Mouse (Mus musculus) heart, adult 2 months (tissue): ENCODE measurements around the gene Ap4s1. TPM values are rescaled to one million over a fixed set of nuclear protein-coding genes. Genes with fewer than 3 reads are reported as not detected.

Experiments
- DNase-seq, 2 experiments: peaks; one replicate each; pipeline ENCODE4 v3.0.0; 2021
- H3K27ac ChIP-seq: fragments of 200-600 bp; 2 replicates; pipeline ENCODE4 v1.8.1; 2022
- H3K27me3 ChIP-seq: fragments of 200-500 bp; 2 replicates; pipeline ENCODE4 v1.6.1; 2012; ENCODE audit warnings: mild to moderate bottlenecking, low read length, inconsistent platforms, mixed read lengths; ENCODE audit not compliant: control insufficient read depth, insufficient read depth
- H3K36me3 ChIP-seq: fragments of 200-500 bp; 2 replicates; pipeline ENCODE4 v1.6.1; 2012; ENCODE audit warnings: low read length, inconsistent platforms; ENCODE audit not compliant: control insufficient read depth, insufficient read depth
- H3K4me1 ChIP-seq: fragments of 200-500 bp; 2 replicates; pipeline ENCODE4 v1.6.1; 2011; ENCODE audit warnings: low read length; ENCODE audit not compliant: control insufficient read depth, insufficient read depth
- H3K4me3 ChIP-seq: fragments of 200-600 bp; 2 replicates; pipeline ENCODE4 v1.8.1; 2022
- H3K79me2 ChIP-seq: fragments of 200-500 bp; replicated peaks from 2 replicates; pipeline ENCODE4 v1.6.1; 2012; ENCODE audit warnings: mild to moderate bottlenecking, inconsistent platforms, low read length, moderate library complexity, mixed read lengths; ENCODE audit not compliant: control insufficient read depth, insufficient read depth
- H3K9ac ChIP-seq: fragments of 200-500 bp; 2 replicates; pipeline ENCODE4 v1.6.1; 2012; ENCODE audit warnings: low read depth, mild to moderate bottlenecking, control low read depth, inconsistent platforms, low read length, mixed read lengths
- CTCF ChIP-seq: fragments of 200-600 bp; IDR thresholded peaks from 2 replicates; pipeline ENCODE4 v1.8.1; 2022; ENCODE audit warnings: antibody characterized with exemption, mild to moderate bottlenecking, moderate library complexity
- EP300 ChIP-seq: fragments of 200-500 bp; IDR thresholded peaks from 2 replicates; pipeline ENCODE4 v1.6.1; 2011; ENCODE audit warnings: low read depth, low read length, control low read depth; ENCODE audit not compliant: insufficient read depth
- POLR2A ChIP-seq: fragments of 200-500 bp; IDR thresholded peaks from 2 replicates; pipeline ENCODE4 v1.6.1; 2011; ENCODE audit warnings: mild to moderate bottlenecking, low read depth, low read length, control low read depth; ENCODE audit not compliant: insufficient read depth
- whole genome bisulfite sequencing: fragments of 180-500 bp; shearing (Covaris S2); methylation state at CpG from one replicate; pipeline ENCODE4 v1.1.7; 2018; 5-methylcytosine and 5-hydroxymethylcytosine counted together
- intact Hi-C: fragments of 180-260 bp; cut with DNase I; formaldehyde crosslinking; loops from one replicate; pipeline ENCODE4 v1.15.1; 2025
- polyA plus RNA-seq: library from polyadenylated mRNA; depleted of rRNA; stranded (reverse); fragments of >200 nt; gene quantifications from 2 replicates; pipeline ENCODE4 v1.2.3, GENCODE M21; 2012
- total RNA-seq, 2 experiments: library from RNA; stranded (reverse); gene quantifications; 2 replicates each; pipeline ENCODE4 v1.2.3; 2021

Ap4s1 gene
- total and polyA plus RNA-seq, 3 experiments: 20.4 to 65.4 (median 52.0) TPM

GRCm38 (mm10) chr12:51741690-51742089 is 50.9 kb downstream of the Ap4s1 start:
- Histone ChIP-seq H3K4me3 (no peak overlapping the region), H3K27me3 (no peaks in the 10 kb centered on the region), H3K9ac (no peak overlapping the region), H3K36me3 (peaks cover 6% of the 10 kb centered on the region), H3K79me2 (no peaks in the 10 kb centered on the region), H3K27ac (no peak overlapping the region), H3K4me1 (peaks cover 3% of the 10 kb centered on the region; the same call in 1 of the 2 replicates)
- DNase-seq: peak in 1 of 2 experiments; percentile 25
- intact Hi-C loops: loop anchor here (1.0 to 10.0 kb wide), 2 partner anchors 73 to 337 kb away; no protein-coding TSS in a partner anchor
- WGBS: 90% methylated on average over 6 of the region's 6 CpGs
- peak; percentile 91 for TF ChIP-seq CTCF
- TF ChIP-seq POLR2A: no peak

DNA sequence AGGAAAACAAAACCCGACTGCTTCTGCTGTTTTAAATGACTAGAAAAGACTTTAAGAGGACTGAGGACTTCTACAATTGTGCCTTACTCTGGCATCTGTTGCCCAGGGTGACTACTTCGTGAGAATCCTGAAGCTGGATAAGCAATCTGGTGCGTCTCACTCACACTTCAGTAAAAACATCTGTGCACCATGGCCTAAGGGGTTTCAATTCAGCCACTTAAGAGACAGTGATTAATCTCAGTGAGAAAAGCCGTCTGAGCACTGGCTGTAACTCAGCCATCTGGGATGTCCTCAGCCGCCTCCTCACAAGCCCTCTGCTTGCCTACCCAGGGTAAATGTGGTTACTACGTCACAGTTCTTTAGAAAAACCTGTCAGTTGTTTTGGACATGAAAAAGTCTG is 54.1 kb downstream of the Ap4s1 start:
- Histone ChIP-seq H3K79me2 (no peaks in the 10 kb centered on the region), H3K27ac (no peak overlapping the region), H3K27me3 (no peaks in the 10 kb centered on the region), H3K4me3 (no peak overlapping the region), H3K4me1 (no peaks in the 10 kb centered on the region), H3K9ac (no peak overlapping the region), H3K36me3 (peaks cover 16% of the 10 kb centered on the region)
- no peak for TF ChIP-seq EP300
- TF ChIP-seq CTCF: no peak
- no peak for TF ChIP-seq POLR2A
- no peak for DNase-seq
- intact Hi-C loops: loop anchor here (10.0 kb wide), 1 partner anchor 340 kb away; no protein-coding TSS in a partner anchor
- WGBS: 74% methylated on average over 6 of the region's 6 CpGs

DNA sequence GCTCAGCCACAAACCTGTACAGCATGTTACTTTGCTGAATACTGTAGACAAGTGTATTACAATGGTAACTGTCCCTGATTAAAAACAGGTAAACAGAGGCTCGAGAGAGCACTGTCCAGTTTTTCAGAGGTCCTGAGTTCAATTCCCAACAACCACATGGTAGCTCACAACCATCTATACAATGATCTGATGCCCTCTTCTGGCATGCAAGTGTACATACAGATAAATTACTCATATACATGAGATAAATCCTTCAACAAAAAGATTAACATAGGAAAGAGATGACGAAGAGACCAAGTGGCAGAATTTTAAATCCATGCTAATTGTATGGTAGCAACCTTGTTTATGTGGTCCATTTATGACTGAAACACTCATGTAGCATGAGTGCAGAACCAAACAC is 56.5 kb downstream of the Ap4s1 start:
- H3K79me2 ChIP-seq: no peaks in the 10 kb centered on the region
- H3K9ac ChIP-seq: no peak overlapping the region
- TF ChIP-seq EP300: no peak
- peak; percentile 59 for TF ChIP-seq CTCF
- H3K36me3 ChIP-seq: peaks cover 16% of the 10 kb centered on the region
- DNase-seq: no peak
- intact Hi-C loops: loop anchor here (10.0 kb wide), 1 partner anchor 343 kb away; no protein-coding TSS in a partner anchor
- no peak overlapping the region for H3K27ac ChIP-seq
- no peaks in the 10 kb centered on the region for H3K4me1 ChIP-seq
- H3K27me3 ChIP-seq: no peaks in the 10 kb centered on the region
- no peak overlapping the region for H3K4me3 ChIP-seq
- 90% methylated on average over 2 of the region's 2 CpGs for WGBS

- H3K27me3 ChIP-seq: no peaks in the 10 kb centered on the region
- H3K79me2 ChIP-seq: no peaks in the 10 kb centered on the region; the same call in 1 of the 2 replicates
- H3K4me1 ChIP-seq: no peaks in the 10 kb centered on the region
- intact Hi-C loops: loop anchor here (10.0 kb wide), 1 partner anchor 331 kb away; no protein-coding TSS in a partner anchor
- H3K9ac ChIP-seq: no peak overlapping the region
- H3K4me3 ChIP-seq: no peak overlapping the region
- no peak for DNase-seq
- WGBS: 93% methylated on average over 12 of the region's 12 CpGs
- TF ChIP-seq CTCF (no peak), EP300 (no peak), POLR2A (no peak)
- no peaks in the 10 kb centered on the region; the same call in 1 of the 2 replicates for H3K36me3 ChIP-seq
- no peak overlapping the region for H3K27ac ChIP-seq
Observed at GRCm38 (mm10) chr12:51755938-51756598, 65.2 kb downstream of the Ap4s1 start.

DNA sequence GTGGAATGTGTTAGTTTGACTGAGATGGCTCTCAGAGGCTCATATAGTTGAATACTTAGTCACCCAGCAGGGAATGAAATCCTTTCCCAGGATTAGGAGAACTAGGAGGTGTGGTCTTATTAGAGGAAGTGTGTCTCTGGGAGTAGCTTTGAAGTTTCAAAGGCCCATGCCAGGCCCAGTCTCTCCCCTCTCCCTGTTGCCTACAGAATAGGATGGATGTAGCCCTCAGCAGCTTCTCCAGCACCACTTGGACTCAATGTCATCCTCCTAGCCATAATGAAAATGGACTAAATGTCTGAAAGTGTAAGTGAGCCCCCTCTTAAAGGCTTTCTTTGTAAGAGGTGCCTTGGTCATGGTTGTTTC is 65.7 kb downstream of the Ap4s1 start:
- TF ChIP-seq EP300: no peak
- TF ChIP-seq CTCF: no peak
- no peak for TF ChIP-seq POLR2A
- Histone ChIP-seq H3K4me1 (no peaks in the 10 kb centered on the region), H3K9ac (no peak overlapping the region), H3K36me3 (no peaks in the 10 kb centered on the region; the same call in 1 of the 2 replicates), H3K79me2 (no peaks in the 10 kb centered on the region; the same call in 1 of the 2 replicates), H3K27me3 (no peaks in the 10 kb centered on the region), H3K4me3 (no peak overlapping the region), H3K27ac (no peak overlapping the region)
- intact Hi-C loops: loop anchor here (10.0 kb wide), 1 partner anchor 332 kb away; no protein-coding TSS in a partner anchor
- DNase-seq: no peak

DNA sequence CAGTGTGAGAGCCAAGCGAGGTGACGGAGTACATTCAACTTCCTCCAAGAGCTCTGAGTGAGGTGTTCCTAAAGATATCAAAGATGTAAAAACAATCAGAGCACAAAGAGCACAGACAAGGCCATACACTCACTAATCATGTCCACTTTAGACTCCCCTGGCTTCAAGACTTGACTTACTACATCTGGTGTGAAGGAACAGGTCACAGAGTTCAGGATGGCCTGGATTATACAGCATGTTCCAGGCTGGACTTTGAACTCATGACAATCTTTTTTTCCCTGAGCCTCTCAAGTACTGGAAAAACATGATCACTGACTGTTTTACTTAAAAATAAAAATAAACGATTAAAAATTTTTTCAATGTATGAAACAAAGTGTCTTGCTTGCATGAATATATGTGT is 68.5 kb downstream of the Ap4s1 start:
- H3K4me1 ChIP-seq: no peaks in the 10 kb centered on the region
- H3K9ac ChIP-seq: no peak overlapping the region
- WGBS: 92% methylated on average over 3 of the region's 3 CpGs
- peaks cover 3% of the 10 kb centered on the region for H3K36me3 ChIP-seq
- H3K27me3 ChIP-seq: no peaks in the 10 kb centered on the region
- no peak overlapping the region for H3K27ac ChIP-seq
- intact Hi-C loops: loop anchor here (10.0 kb wide), 1 partner anchor 335 kb away; no protein-coding TSS in a partner anchor
- H3K4me3 ChIP-seq: no peak overlapping the region
- no peaks in the 10 kb centered on the region; the same call in 1 of the 2 replicates for H3K79me2 ChIP-seq
- no peak for DNase-seq
- no peak for TF ChIP-seq CTCF
- no peak for TF ChIP-seq POLR2A
- TF ChIP-seq EP300: no peak
